Mouse (Mus musculus): ENCODE measurements around the gene Ubap2.

The Ubap2 gene

GRCm38 (mm10) chr4:41165693-41166475 is 109.1 kb downstream of the Ubap2 start:
- DNase-seq (ENCODE audit: low spot score): peak; percentile 93

GRCm38 (mm10) chr4:41164974-41165373 is 110.0 kb downstream of the Ubap2 start:
- peak; percentile 5 for DNase-seq (ENCODE audit: low spot score)

- DNase-seq (ENCODE audit: low spot score): no peak
Measured at GRCm38 (mm10) chr4:41161232-41161631, 113.7 kb downstream of the Ubap2 start.

GRCm38 (mm10) chr4:41158251-41158650 is 116.7 kb downstream of the Ubap2 start:
- no peak for DNase-seq (ENCODE audit: low spot score)

GRCm38 (mm10) chr4:41156961-41157360 is 118.0 kb downstream of the Ubap2 start:
- no peak for DNase-seq (ENCODE audit: low spot score)

GRCm38 (mm10) chr4:41153146-41153545 is 121.8 kb downstream of the Ubap2 start:
- DNase-seq (ENCODE audit: low spot score): no peak

GRCm38 (mm10) chr4:41151186-41151585 is 123.8 kb downstream of the Ubap2 start:
- DNase-seq (ENCODE audit: low spot score): no peak

- no peak for DNase-seq (ENCODE audit: low spot score)
Measured at GRCm38 (mm10) chr4:41149891-41150290, 125.1 kb downstream of the Ubap2 start.
